Mouse (Mus musculus) lung, postnatal 14 days (tissue): ENCODE data around the gene Coq6.
"Not testable (repeated sequence)": the region's sequence is repeated elsewhere in the genome, so short reads cannot be mapped to it uniquely, and the experiment has no call there.

Experiments
- DNase-seq: peaks from one replicate; pipeline ENCODE4 v3.0.0; 2021

Gene Coq6

GRCm38 (mm10) chr12:84361555-84362489 is at the start of gene Coq6, which contains the start of gene Fam161b:
Gene Coq6 (plus strand): TSS chr12:84361657.
Gene Fam161b (minus strand): TSS chr12:84361833.
- DNase-seq, result peak; percentile 93

DNA sequence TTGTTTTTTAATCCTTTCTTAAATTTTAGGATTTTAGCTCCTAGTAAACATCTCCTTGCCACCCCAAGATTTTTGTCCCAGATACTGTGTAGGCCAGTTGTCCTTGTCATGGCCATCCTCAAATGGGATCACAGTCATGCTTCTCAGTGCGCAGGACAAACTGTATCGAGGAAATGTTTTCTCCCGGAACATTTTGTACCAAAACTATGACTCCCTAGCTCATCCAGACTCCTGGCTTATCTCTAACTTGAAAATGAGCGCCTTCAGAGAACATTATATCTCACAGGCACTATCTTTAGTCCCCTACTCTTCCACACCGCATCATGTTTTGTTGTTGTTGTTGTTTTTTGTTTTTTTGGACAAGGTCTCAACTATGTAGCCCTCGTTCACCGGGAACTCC is 45.5 kb upstream of the Coq6 start:
- DNase-seq, result no peak

DNA sequence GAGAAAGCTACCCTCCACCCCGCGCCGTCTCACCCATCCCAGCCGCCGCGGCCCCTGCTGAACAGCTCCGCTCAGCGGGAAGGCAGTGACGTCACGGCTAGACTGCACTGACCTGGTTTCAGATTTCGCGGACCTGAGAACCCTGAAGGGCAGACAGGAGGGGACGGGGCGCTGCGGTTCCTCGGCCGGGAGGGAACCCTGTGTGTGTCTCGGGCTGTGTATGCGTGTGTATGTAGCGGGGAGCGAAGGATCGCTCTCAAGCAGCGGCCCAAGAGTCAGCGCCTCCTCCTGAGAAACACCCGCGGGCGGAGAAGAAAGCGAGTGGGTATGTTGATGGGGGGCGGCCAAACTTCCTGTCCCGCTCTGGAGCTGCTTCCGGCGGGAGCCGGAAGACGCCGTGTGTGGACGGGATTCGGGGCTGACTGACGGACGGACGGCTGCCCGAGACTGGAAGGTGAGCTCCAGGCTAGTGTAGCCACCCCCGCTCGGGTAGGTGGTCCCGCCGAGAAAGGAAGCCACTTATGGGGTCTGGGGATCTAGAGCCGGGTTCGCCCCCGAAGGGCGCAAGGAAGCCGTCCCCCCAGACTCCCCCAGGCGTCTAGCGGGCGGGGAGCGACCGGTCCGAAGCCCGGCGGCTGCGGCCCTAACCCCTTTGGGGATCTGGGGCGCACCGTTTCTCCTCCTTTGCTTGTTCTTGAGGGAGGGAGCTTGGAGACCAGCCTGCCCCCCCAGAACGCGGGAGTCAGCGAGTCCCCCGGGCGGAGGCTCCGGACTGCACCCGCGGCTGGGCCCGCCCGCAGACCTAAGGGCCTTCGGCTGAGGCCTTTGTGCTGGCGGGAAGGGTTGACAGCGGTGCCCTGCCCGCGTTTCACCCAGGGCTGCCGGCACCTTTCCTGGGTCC is 44.5 kb upstream of the Coq6 start, which contains the start of gene Zfp410:
Gene Zfp410 (plus strand): TSS at position 132 of the 901 bp plus-strand sequence.
- peak; percentile 88 for DNase-seq

GRCm38 (mm10) chr12:84327111-84327512 is 34.3 kb upstream of the Coq6 start:
- peak; percentile 17 for DNase-seq

DNA sequence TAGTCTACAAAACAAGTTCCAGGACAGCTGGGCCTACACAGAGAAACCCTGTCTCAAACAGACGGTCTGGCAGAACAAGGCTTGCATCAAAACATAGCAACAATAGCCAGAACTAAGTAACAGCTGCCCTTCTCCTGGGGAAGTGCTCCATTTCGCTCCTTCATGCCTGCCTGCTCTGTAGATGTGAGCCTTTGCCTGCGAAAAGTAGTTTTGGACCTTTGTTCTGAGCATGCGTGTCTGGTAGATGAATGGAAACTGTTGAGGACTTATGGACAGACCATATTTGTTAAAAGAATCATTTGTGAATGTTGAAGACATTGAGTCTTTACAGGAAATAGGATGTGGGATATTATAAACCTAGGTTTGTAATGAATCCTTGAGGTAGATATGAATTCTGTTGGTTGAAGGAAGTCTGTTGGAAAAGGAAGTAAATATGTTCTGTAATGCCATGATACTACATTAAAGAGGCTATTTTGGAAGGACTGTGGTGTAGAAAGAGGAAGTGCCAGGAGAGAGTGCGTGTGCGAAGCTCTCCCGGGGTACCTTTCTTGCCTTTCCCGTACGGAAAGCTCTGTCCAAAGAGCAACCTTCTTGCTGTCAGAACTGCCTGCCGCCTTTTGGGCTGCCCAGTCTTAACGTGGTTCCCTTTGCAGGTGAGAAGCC is 24.4 kb upstream of the Coq6 start:
- DNase-seq, result no peak

GRCm38 (mm10) chr12:84347192-84347591 is 14.3 kb upstream of the Coq6 start:
- peak; percentile 44 for DNase-seq

DNA sequence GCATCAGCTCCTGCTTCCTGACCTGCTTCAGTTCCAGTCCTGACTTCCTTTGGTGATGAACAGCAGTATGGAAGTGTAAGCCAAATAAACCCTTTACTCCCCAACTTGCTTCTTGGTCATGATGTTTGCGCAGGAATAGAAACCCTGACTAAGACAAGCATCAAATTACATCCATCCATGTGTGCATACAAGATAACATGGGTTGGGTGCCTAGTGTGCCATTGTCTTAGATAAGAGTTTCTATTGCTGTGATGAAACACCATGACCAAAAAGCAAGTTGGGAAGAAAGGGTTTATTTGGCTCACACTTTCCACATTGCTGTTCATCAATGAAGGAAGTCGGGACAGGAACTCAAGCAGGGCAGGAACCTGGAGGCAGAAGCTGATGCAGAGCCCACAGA is 2.8 kb upstream of the Coq6 start:
- not testable (repeated sequence) for DNase-seq

DNA sequence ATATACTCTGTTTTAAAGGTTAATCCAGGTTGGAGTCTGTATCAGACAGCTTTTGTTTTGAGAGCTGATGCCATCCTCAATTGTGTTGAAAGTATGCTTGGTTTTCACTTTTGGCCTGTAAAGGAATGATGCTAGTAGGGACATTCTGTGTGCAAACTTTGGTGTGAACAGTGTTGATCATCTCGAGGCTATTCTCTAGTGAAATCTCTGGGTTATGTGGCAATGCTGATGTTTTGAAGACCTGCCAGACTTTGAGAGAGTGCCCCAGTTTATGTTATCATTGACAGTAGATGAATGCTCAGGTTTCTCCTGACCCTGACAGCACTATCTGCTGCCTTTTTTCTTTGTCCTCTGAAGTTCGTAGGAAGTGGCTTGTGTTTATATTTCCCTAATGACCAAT is 1.4 kb downstream of the Coq6 start:
- DNase-seq, result no peak

- no peak for DNase-seq
Measured at GRCm38 (mm10) chr12:84364291-84364690, 2.8 kb downstream of the Coq6 start.

GRCm38 (mm10) chr12:84365137-84365536 is 3.7 kb downstream of the Coq6 start:
- DNase-seq, result no peak

DNA sequence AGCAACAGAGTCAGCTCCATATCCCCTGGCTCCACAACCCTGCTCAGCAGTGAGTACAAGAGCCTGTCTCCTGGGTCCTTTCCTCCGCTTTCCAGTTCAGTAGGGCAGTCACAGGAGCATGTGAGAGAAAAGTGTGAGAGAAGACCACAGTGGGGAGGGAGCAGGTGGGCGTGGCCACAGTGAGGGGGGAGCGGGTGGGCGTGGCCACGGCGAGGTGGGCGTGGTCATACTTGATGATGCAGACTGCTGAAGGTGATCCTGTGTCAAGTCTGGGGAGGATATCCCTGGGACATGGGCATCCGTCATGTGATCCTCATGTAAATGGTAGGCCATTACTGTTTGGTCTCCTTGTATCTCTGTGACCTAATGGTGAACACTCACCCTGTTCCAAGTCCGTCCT is 5.5 kb downstream of the Coq6 start:
- DNase-seq, result no peak

GRCm38 (mm10) chr12:84371647-84372046 is 10.2 kb downstream of the Coq6 start:
- DNase-seq, result no peak

- no peak for DNase-seq
Measured at GRCm38 (mm10) chr12:84373831-84374481, 12.5 kb downstream of the Coq6 start.

DNA sequence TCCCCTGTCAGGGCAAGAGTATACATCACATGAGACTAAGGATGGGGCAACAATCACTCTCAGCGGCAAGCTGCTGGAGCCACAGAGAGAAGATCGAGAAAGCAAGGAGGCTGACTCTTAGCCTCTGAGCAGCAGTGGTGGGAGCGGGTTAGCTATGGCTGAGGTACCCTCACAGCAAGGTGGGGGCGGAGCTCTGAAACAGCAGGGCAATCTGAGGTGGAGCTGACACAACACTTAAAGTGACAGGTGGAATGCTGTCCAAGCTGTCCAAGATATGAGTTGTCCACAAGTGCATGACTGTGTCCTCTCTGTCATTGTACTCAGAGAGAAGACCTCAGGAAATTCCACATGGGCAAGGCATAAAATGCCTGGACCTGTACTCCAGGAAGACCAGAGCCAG is 20.9 kb downstream of the Coq6 start:
- no peak for DNase-seq

DNA sequence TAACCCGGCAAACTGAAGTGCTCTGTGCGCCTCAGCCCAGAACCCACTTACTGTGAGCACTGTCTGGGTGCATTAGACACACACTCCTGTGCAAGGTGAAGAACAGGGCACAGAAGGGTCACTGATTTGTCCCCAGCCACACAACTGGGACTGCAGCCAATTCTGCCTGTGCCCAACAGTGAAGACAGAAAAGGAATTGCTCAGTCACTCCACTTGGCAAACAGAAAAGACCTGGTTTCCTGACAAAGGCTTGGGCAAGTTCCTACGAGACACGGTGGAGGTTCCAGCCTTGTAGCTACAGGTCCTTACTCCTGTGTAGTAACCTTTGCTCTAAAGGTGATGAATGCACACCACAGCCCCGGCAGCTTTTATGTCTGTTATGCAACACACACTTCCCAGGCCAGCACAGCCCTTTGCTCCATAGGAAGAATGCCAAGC is 23.2 kb downstream of the Coq6 start:
- DNase-seq, result peak; percentile 42

DNA sequence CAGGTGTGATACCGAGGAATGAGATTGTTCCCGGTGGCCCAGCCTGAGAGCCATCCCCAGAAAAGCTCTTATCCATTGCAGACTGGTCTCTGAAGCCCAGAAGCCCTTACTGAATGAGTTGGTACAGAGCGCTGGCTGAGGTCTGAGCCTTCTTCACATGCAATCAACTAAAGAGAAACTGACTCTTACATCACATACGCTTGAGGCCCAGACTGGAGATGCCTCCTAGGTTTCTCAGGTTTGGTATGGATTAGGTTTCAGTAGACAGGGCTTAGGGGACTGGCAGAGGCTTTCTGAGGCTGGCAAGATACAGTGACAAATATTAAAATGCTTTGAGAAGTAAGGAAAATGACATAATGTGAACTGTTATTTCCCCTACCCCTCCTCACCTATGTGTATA is 24.0 kb downstream of the Coq6 start:
- DNase-seq, result no peak

DNA sequence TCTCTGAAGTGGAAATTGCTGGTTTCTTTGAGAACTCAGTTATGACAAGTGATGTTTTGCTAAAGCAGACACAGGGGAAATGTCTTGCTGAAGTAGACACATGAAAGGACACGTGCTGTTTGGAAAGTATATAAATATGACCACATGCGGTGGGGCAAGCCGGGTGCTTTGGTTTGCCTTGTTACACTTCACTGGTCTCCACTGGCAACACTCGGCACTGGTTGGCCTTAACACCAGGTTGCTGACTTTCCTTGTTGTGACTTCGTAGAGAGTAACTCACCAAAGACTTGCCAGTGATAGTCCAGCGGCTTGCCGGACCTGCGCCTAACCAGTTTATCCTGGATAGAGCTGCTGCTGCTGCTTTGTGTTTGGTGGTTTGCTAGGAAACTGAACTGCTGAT is 26.6 kb downstream of the Coq6 start:
- DNase-seq, result no peak

- DNase-seq, result no peak
Measured at GRCm38 (mm10) chr12:84388774-84389400, 27.4 kb downstream of the Coq6 start.

DNA sequence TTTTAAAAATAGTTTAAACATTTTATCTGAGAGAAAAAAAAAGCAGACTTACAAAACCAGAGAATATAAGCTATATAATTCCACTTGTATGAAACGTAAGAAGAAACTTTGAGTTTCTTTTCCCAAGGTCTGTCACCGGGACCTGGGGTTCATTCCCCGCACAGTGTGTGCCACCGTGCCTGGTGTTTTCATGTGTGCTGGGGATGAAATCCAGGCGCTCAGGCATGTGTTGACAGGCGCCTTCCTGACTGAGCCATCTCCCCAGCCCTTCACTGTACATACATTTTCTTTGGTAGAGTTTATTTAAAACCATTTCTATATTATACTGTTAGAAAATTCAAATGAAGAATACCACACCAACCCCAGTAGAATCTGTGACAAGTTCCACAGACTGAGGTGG is 28.9 kb downstream of the Coq6 start:
- DNase-seq, result no peak

DNA sequence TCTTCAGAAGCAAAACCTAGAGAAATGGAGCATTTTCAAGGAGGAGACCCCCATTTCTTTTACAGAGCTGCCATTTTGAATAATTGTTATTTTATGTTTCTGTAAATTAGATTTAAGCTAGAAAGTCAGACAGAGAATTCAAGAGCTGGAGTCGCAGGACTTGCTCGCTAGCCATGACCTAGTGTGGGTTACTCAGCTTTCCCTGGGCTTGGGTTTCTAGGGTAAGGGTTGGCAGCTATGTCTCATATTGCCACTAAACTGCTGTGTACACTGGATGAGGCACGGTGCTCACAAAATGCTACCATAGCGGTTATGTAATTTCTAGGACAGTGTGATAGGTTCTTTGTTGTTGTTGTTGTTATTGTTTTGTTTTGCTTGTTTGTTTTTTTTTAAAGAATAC is 31.2 kb downstream of the Coq6 start:
- DNase-seq, result no peak

GRCm38 (mm10) chr12:84393847-84394246 is 32.4 kb downstream of the Coq6 start:
- DNase-seq, result no peak
